Mouse (Mus musculus): ENCODE results near the gene Olfr809.

Gene Olfr809

GRCm38 (mm10) chr10:129774338-129774737, at the start of gene Olfr809:
Olfr809 (plus strand) TSS chr10:129774638.
- DNase-seq, result no peak

GRCm38 (mm10) chr10:129729275-129729674, 45.2 kb upstream of the Olfr809 start, which contains the start of gene Olfr805:
Olfr805 (minus strand) TSS chr10:129729375.
- DNase-seq, result no peak

DNA sequence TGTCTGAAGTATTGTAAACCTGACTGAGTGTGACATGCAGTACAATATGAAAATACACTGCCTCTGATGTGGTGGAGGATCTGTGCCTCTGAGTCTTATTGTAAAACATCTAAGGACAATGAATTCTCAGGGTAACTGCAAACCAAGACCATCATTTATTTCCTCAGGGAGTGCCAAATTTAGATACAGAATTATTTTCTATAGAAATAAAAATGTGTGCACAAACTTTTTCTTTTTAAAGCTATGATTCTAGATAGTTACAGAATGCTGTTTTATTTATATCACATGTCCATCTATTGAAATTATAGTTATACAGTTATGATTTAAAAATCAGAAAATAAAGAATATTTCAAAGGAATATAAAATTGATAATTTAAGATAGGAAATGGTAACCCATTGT, 32.6 kb upstream of the Olfr809 start, which contains the start of gene Olfr806:
Olfr806 (minus strand) TSS at position 101 of the 400 bp plus-strand sequence.
- no peak for DNase-seq

- no peak for DNase-seq
Measured at GRCm38 (mm10) chr10:129757693-129758092, 16.7 kb upstream of the Olfr809 start, which contains the start of gene Olfr807. Olfr807 (minus strand) TSS chr10:129757793.

DNA sequence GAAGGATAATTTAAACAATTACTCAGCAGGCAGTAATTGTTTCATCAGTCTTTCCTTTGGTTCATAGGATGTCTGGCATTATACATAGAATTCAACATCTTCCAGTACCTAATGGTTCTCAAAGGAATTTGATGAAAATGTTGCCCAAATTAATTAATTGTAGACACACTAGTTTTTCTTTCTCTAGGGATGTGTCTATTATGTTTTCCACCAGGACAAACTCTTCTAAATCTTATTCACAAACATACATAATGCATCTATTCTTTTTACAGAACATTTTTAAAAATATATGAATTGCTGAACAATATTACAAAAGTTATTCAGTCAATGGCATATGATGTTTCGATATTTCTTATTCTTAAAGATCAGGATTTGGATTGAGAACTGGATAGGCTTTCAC, 9.3 kb upstream of the Olfr809 start, which contains the start of gene Olfr808:
Olfr808 (plus strand) TSS at position 301 of the 400 bp plus-strand sequence.
- DNase-seq, result no peak

DNA sequence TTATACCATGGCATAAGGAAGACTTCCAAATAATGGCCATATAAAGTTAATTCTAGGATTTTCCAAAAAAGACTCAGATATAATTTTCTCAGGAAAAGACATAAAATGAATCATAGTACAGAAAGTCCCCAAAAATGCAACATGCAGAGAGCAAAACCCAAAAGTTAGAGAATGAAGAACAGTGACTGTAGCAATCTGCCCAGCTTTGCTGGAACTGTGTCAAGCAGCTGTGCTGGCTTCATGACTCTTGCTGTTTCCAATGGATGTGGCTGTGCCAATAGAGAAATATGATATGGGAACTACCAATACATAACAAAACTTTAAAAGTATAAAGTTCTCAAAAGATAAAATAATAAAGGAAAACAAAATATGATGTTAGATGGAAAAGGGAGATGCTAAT, 3.7 kb downstream of the Olfr809 start:
- DNase-seq, result no peak

DNA sequence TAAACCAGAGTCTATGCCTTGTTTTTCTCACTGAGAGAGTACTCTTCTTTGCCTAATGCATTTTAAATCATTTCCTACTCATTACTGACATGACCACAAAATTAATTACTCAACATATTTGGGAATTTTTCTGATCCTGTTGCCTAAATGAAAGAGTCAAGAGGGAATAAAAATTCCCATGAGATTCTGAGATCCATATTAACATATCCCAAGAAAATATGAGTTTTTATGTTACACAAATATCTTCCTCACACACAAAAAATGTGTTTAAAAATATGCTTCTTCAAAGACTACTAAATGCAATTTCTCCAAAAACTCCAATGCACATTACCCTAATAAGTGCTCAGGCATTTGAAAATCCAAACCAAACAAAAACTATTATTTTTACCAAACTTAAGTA, 20.4 kb downstream of the Olfr809 start, which contains the start of gene Olfr810:
Olfr810 (minus strand) TSS at position 101 of the 400 bp plus-strand sequence.
- DNase-seq, result no peak

DNA sequence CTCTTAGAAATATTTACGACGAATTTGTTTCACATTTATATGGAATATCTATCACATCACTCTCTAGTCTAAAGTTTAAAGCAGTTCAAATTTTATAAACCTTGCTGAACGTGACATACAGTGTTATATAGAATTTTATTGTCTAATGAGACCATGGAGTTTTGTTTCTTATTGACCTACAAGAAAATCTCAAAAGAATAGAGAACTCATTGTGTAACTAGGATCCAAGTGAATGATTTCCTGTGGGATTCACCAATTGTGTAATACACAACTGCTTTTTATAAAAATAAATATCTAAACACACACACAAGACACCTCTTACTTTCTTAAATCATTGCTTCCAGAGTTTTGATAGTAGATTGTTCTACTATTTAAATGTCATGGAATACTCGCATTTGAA, 29.9 kb downstream of the Olfr809 start, which contains the start of gene Olfr811:
Olfr811 (minus strand) TSS at position 101 of the 400 bp plus-strand sequence.
- DNase-seq, result no peak
